Mouse (Mus musculus) spleen, adult 2 months (tissue): Measurements from ENCODE around the gene Msh5.

Experiments used
- CTCF ChIP-seq: fragments of 200-500 bp; IDR thresholded peaks from 2 replicates; pipeline ENCODE4 v1.5.1; 2011; ENCODE audit warnings: mild to moderate bottlenecking, inconsistent platforms; ENCODE audit not compliant: insufficient read depth, insufficient read length, insufficient replicate concordance; ENCODE audit errors: extremely low read depth
- POLR2A ChIP-seq: fragments of 200-500 bp; IDR thresholded peaks from 2 replicates; pipeline ENCODE4 v1.6.1; 2011; ENCODE audit warnings: low read depth, low read length, inconsistent platforms

- TF ChIP-seq CTCF: no peak
- TF ChIP-seq POLR2A: no peak
Measured at GRCm38 (mm10) chr17:35071454-35071853, 24.9 kb upstream of the Msh5 start.
